In genomic region chr5:136357227-136357626, GRCm38 (mm10) we compare ENCODE assay signal across 17 mouse cellular contexts.
DNase-seq lines count a peak whose midpoint lies in the region; ATAC-seq lines count a peak whose summit lies in the region.
"Had no signal": no experiment of that assay in that cellular context is flagged by ENCODE, and none has a peak within 500 bp of the region (broad histone marks: within the 10 kb centered on the region; RNA-seq: fewer than 3 reads in every experiment).

No protein-coding gene starts in this region.

- peaks cover 47% of the 10 kb centered on the region for H3K36me3 ChIP-seq in heart, embryonic 12.5 days
- no peaks in the 10 kb centered on the region; the same call in 1 of the 2 replicates for H3K36me3 ChIP-seq in heart, embryonic 11.5 days (ENCODE audit: control insufficient read depth, insufficient read depth, low read length)
- H3K36me3 ChIP-seq in neural tube, embryonic 13.5 days = peaks cover 31% of the 10 kb centered on the region
- 0 out of 2 replicates have a peak, but pooled peaks cover 4% of the 10 kb centered on the region for H3K36me3 ChIP-seq in forebrain, embryonic 16.5 days (ENCODE audit: control insufficient read depth, insufficient read depth)
- H3K36me3 ChIP-seq in intestine, embryonic 16.5 days (ENCODE audit: control insufficient read depth, insufficient read depth, low read length) = peaks cover 8% of the 10 kb centered on the region; the same call in 1 of the 2 replicates
- H3K36me3 ChIP-seq: G1E had no signal

- H3K27me3 ChIP-seq in heart, embryonic 12.5 days (replicated peaks) = no peaks in the 10 kb centered on the region
- H3K27me3 ChIP-seq in heart, embryonic 11.5 days (ENCODE audit: control insufficient read depth, insufficient read depth, low read length) = no peaks in the 10 kb centered on the region
- no peaks in the 10 kb centered on the region for H3K27me3 ChIP-seq in neural tube, embryonic 13.5 days
- H3K27me3 ChIP-seq in forebrain, embryonic 16.5 days (replicated peaks; ENCODE audit: control insufficient read depth, insufficient read depth, low read length) = no peaks in the 10 kb centered on the region
- H3K27me3 ChIP-seq in intestine, embryonic 16.5 days (replicated peaks; ENCODE audit: control insufficient read depth, insufficient read depth, low read length) = no peaks in the 10 kb centered on the region

- H3K9me3 ChIP-seq in heart, embryonic 12.5 days (replicated peaks) = no peaks in the 10 kb centered on the region
- no peaks in the 10 kb centered on the region for H3K9me3 ChIP-seq in heart, embryonic 11.5 days (replicated peaks; ENCODE audit: control insufficient read depth, low read length)
- no peaks in the 10 kb centered on the region for H3K9me3 ChIP-seq in neural tube, embryonic 13.5 days
- H3K9me3 ChIP-seq in forebrain, embryonic 16.5 days (ENCODE audit: control insufficient read depth, low read length) = no peaks in the 10 kb centered on the region
- H3K9me3 ChIP-seq in intestine, embryonic 16.5 days (ENCODE audit: control insufficient read depth, low read length) = no peaks in the 10 kb centered on the region
- H3K9me3 ChIP-seq: G1E had no signal

- H3K9ac ChIP-seq in heart, embryonic 12.5 days = 0 out of 2 replicates have a peak overlapping the region, but pooled peaks have one; percentile 19
- no peak overlapping the region for H3K9ac ChIP-seq in heart, embryonic 11.5 days (ENCODE audit: low read depth, low read length)
- no peak overlapping the region for H3K9ac ChIP-seq in neural tube, embryonic 13.5 days
- H3K9ac ChIP-seq in forebrain, embryonic 16.5 days (replicated peaks; ENCODE audit: low read depth, low read length) = no peak overlapping the region
- no peak overlapping the region for H3K9ac ChIP-seq in intestine, embryonic 16.5 days (ENCODE audit: low read depth, low read length)

- H3K4me2 ChIP-seq in heart, embryonic 12.5 days = no peak overlapping the region
- H3K4me2 ChIP-seq in heart, embryonic 11.5 days = no peak overlapping the region
- no peak overlapping the region for H3K4me2 ChIP-seq in neural tube, embryonic 13.5 days
- no peak overlapping the region for H3K4me2 ChIP-seq in forebrain, embryonic 16.5 days (ENCODE audit: low read length)
- H3K4me2 ChIP-seq in intestine, embryonic 16.5 days (ENCODE audit: low read depth, low read length) = no peak overlapping the region

- 67% methylated on average over 2 of the region's 2 CpGs for WGBS in heart, embryonic 12.5 days
- WGBS in heart, embryonic 11.5 days (ENCODE audit: insufficient replicate concordance) = 65% methylated on average over 2 of the region's 2 CpGs
- 27% methylated on average over 2 of the region's 2 CpGs for WGBS in neural tube, embryonic 13.5 days
- 17% methylated on average over 2 of the region's 2 CpGs for WGBS in forebrain, embryonic 16.5 days
- WGBS in intestine, embryonic 16.5 days = 77% methylated on average over 2 of the region's 2 CpGs

- no peak for ATAC-seq in heart, embryonic 12.5 days (ENCODE audit: insufficient number of reproducible peaks, low FRiP score)
- ATAC-seq in heart, embryonic 11.5 days (replicated peaks; ENCODE audit: insufficient number of reproducible peaks, low FRiP score, low TSS enrichment) = no peak
- peak; percentile 73; the same call in 1 of the 2 replicates for ATAC-seq in neural tube, embryonic 13.5 days (ENCODE audit: low read depth)
- ATAC-seq in forebrain, embryonic 16.5 days = peak; percentile 89
- ATAC-seq in intestine, embryonic 16.5 days = no peak

- peak overlapping the region; percentile 26; the same call in 1 of the 2 replicates for H3K27ac ChIP-seq in heart, embryonic 12.5 days (ENCODE audit: poor library complexity, severe bottlenecking)
- no peak overlapping the region for H3K27ac ChIP-seq in heart, embryonic 11.5 days (ENCODE audit: low read depth, low read length)
- H3K27ac ChIP-seq in neural tube, embryonic 13.5 days (replicated peaks) = peak overlapping the region; percentile 66
- H3K27ac ChIP-seq in forebrain, embryonic 16.5 days (ENCODE audit: low read length) = peak overlapping the region; percentile 65
- no peak overlapping the region for H3K27ac ChIP-seq in intestine, embryonic 16.5 days (ENCODE audit: low read length)

- H3K4me3 ChIP-seq in heart, embryonic 12.5 days = no peak overlapping the region
- H3K4me3 ChIP-seq in heart, embryonic 11.5 days (ENCODE audit: low read depth, low read length) = no peak overlapping the region
- no peak overlapping the region for H3K4me3 ChIP-seq in neural tube, embryonic 13.5 days
- H3K4me3 ChIP-seq in forebrain, embryonic 16.5 days (replicated peaks; ENCODE audit: low read length) = no peak overlapping the region
- H3K4me3 ChIP-seq in intestine, embryonic 16.5 days (ENCODE audit: low read length) = no peak overlapping the region
- H3K4me3 ChIP-seq: myocyte had no signal

- DNase-seq in neural tube, embryonic 10.5 days (ENCODE audit: extremely low spot score, low spot score) = no peak
- peak; percentile 54 for DNase-seq in telencephalon, adult 2 months (ENCODE audit: low read depth, low spot score)
- DNase-seq in gastrocnemius, postnatal 10 days = no peak
- DNase-seq: adrenal gland, postnatal 36 days; B cell, adult 2 months; cerebellum, adult 18-20 months; heart, adult 11 months; heart, postnatal 36 days; kidney, adult 8-10 months; lung, postnatal 4 days had no signal

- H3K4me1 ChIP-seq in heart, embryonic 12.5 days (replicated peaks) = peaks cover 44% of the 10 kb centered on the region
- peaks cover 15% of the 10 kb centered on the region for H3K4me1 ChIP-seq in heart, embryonic 11.5 days (ENCODE audit: control insufficient read depth, insufficient read depth, low read length)
- H3K4me1 ChIP-seq in neural tube, embryonic 13.5 days (replicated peaks) = peaks cover 61% of the 10 kb centered on the region
- peaks cover 40% of the 10 kb centered on the region for H3K4me1 ChIP-seq in forebrain, embryonic 16.5 days (replicated peaks; ENCODE audit: control insufficient read depth, insufficient read depth, low read length)
- H3K4me1 ChIP-seq in intestine, embryonic 16.5 days (ENCODE audit: control insufficient read depth, insufficient read depth, low read length) = no peaks in the 10 kb centered on the region

Comparison
In these comparisons a context has a peak if more than half of its experiments do, and no peak if none do; other contexts are left out.
1. H3K27ac ChIP-seq: peak in heart, embryonic 12.5 days (single experiment), neural tube, embryonic 13.5 days (single experiment) and forebrain, embryonic 16.5 days (single experiment); none in heart, embryonic 11.5 days (single experiment) and intestine, embryonic 16.5 days (single experiment).
2. ATAC-seq: peak in neural tube, embryonic 13.5 days (single experiment) and forebrain, embryonic 16.5 days (single experiment); none in heart, embryonic 12.5 days (single experiment), heart, embryonic 11.5 days (single experiment) and intestine, embryonic 16.5 days (single experiment).